Mouse (Mus musculus): ENCODE results near the gene Cacng2. TPM values are rescaled to one million over a fixed set of nuclear protein-coding genes. Genes with fewer than 3 reads are reported as not detected.

The Cacng2 gene
- polyA plus RNA-seq, 1 experiment from 2014 or later, result not detected

DNA sequence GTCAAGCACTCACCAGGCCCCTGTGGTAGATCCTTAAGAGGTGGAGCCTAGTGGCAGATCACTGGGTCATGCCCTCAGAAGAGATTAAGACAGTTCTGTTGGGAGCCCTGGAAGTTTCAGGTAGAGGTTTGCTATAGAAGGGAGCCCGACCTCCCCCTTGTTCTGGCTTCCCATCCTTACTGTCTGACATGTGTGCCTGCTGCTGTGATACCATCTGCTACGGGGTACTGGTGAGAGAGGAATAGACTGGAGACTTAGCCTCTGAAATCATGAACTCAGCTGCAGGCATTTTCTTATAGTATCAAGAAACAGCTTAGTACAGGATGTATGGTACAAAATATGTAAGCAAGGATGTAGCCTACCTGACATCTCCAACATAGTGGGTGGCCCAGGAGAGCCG is 166.9 kb downstream of the Cacng2 start:
- Histone ChIP-seq H3K36me3 (no peaks in the 10 kb centered on the region), H3K9ac (no peak overlapping the region), H3K27me3 (replicated peaks) (peaks cover 34% of the 10 kb centered on the region), H3K4me2 (no peak overlapping the region), H3K27ac (ENCODE audit: poor library complexity, severe bottlenecking) (no peak overlapping the region), H3K4me3 (no peak overlapping the region), H3K9me3 (replicated peaks) (no peaks in the 10 kb centered on the region), H3K4me1 (replicated peaks) (peaks cover 19% of the 10 kb centered on the region)
- ATAC-seq (ENCODE audit: insufficient number of reproducible peaks, low FRiP score), result no peak
- 84% methylated on average over 3 of the region's 3 CpGs for WGBS

DNA sequence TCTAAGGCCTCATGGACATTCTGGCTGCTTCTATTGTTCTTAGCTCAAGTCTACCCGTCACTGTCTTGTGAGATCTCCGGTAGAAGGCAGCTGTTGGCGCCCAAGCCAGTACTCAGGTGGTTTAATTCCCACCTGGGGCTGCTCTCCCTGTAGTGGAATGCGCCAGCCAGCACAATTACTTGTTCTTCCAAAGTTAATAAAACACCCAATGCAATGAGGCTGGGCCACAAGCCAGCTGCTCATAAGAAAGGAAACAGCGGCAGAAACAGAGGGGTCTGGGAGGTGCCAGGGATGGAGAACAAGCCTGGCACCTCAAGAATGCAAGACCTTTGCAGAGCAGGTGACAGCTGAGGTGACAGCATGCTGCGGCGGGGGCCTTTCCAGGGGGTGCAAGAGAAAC is 170.8 kb downstream of the Cacng2 start:
- Histone ChIP-seq H3K36me3 (no peaks in the 10 kb centered on the region), H3K27ac (ENCODE audit: poor library complexity, severe bottlenecking) (no peak overlapping the region), H3K9me3 (replicated peaks) (no peaks in the 10 kb centered on the region), H3K27me3 (replicated peaks) (peaks cover 10% of the 10 kb centered on the region), H3K9ac (no peak overlapping the region), H3K4me3 (no peak overlapping the region), H3K4me1 (replicated peaks) (no peaks in the 10 kb centered on the region), H3K4me2 (no peak overlapping the region)
- WGBS, result 81% methylated on average over 7 of the region's 7 CpGs
- ATAC-seq (ENCODE audit: insufficient number of reproducible peaks, low FRiP score), result no peak

DNA sequence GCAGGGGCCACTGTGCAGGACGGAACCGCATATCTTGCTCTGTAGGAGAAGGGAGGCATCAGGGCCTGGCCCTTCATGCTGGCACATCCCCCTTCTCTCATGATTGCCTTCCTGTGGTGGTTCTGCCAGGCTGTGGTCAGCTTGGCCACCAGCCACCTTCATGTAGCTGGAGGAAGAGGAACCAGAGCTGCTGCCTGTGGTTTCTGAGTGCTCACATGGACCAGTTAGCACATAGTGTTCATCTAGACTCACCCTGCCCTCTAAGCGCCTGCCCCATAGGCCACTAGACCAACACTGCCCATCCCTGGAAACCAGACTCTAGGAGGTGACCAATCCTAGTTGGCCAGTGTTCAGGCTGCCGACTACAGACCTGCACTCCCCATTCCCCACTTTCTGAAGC is 174.1 kb downstream of the Cacng2 start:
- Histone ChIP-seq H3K27ac (ENCODE audit: poor library complexity, severe bottlenecking) (no peak overlapping the region), H3K4me3 (no peak overlapping the region), H3K4me1 (replicated peaks) (no peaks in the 10 kb centered on the region), H3K9ac (no peak overlapping the region), H3K9me3 (replicated peaks) (no peaks in the 10 kb centered on the region), H3K36me3 (no peaks in the 10 kb centered on the region), H3K27me3 (replicated peaks) (no peaks in the 10 kb centered on the region), H3K4me2 (no peak overlapping the region)
- no peak for ATAC-seq (ENCODE audit: insufficient number of reproducible peaks, low FRiP score)
- WGBS, result 75% methylated on average over 4 of the region's 4 CpGs

Other genes with a start within 250 kb of the Cacng2 start
- 228 and 231 TPM in 2 replicates for gene Txn2, start 191.0 kb downstream of the Cacng2 start, polyA plus RNA-seq (2016; fragmentation: Nextera tagmentation; extraction: Ambion mirVana)
- gene Foxred2, start 163.3 kb downstream of the Cacng2 start, polyA plus RNA-seq (2016; fragmentation: Nextera tagmentation; extraction: Ambion mirVana), result 1.1 and 1.3 TPM in 2 replicates
- 157 and 162 TPM in 2 replicates for gene Eif3d, start 149.2 kb downstream of the Cacng2 start, polyA plus RNA-seq (2016; fragmentation: Nextera tagmentation; extraction: Ambion mirVana)
- gene Ift27, start 54.1 kb upstream of the Cacng2 start, polyA plus RNA-seq (2016; fragmentation: Nextera tagmentation; extraction: Ambion mirVana), result 34.4 and 38.0 TPM in 2 replicates
- gene Pvalb, start 86.4 kb upstream of the Cacng2 start, polyA plus RNA-seq (2016; fragmentation: Nextera tagmentation; extraction: Ambion mirVana), result 0.21 and 0.49 TPM in 2 replicates
- 11.2 and 13.7 TPM in 2 replicates for gene Ncf4, start 124.8 kb upstream of the Cacng2 start, polyA plus RNA-seq (2016; fragmentation: Nextera tagmentation; extraction: Ambion mirVana)
- gene Csf2rb2, start 185.7 kb upstream of the Cacng2 start, polyA plus RNA-seq (2016; fragmentation: Nextera tagmentation; extraction: Ambion mirVana), result 0.48 and 0.51 TPM in 2 replicates
- gene Csf2rb, start 205.7 kb upstream of the Cacng2 start, polyA plus RNA-seq (2016; fragmentation: Nextera tagmentation; extraction: Ambion mirVana), result 2.4 and 3.1 TPM in 2 replicates

All from heart, embryonic 12.5 days (tissue).